18 mouse cellular contexts compared by ENCODE assay signal in genomic region chr3:148423383-148423782, GRCm38 (mm10).
"Had no signal": no experiment of that assay in that cellular context is flagged by ENCODE, and none has a peak within 500 bp of the region (broad histone marks: within the 10 kb centered on the region; RNA-seq: fewer than 3 reads in every experiment).

No protein-coding gene starts in this region.

- H3K27me3 ChIP-seq: lung, embryonic 15.5 days; stomach, embryonic 15.5 days had no signal

- DNase-seq: kidney, adult 11 months; kidney, adult 9 months; kidney, postnatal 10 days; kidney, postnatal 4 days; left cerebral cortex, postnatal 4 days; lung, postnatal 14 days; midbrain, embryonic 14.5 days; retina, postnatal 1 day; thymus, adult 2 months; thymus, postnatal 25 days had no signal

- H3K9ac ChIP-seq: limb, embryonic 13.5 days; lung, embryonic 15.5 days; neural tube, embryonic 13.5 days; stomach, embryonic 15.5 days had no signal

- H3K36me3 ChIP-seq: limb, embryonic 13.5 days; lung, embryonic 15.5 days; midbrain, embryonic 10.5 days; neural tube, embryonic 13.5 days; stomach, embryonic 15.5 days had no signal

- H3K9me3 ChIP-seq: limb, embryonic 13.5 days; lung, embryonic 15.5 days; midbrain, embryonic 10.5 days; neural tube, embryonic 13.5 days; stomach, embryonic 15.5 days had no signal

- H3K4me1 ChIP-seq: lung, embryonic 15.5 days; stomach, embryonic 15.5 days had no signal

- H3K4me2 ChIP-seq: limb, embryonic 13.5 days; lung, embryonic 15.5 days; neural tube, embryonic 13.5 days; stomach, embryonic 15.5 days had no signal

- H3K4me3 ChIP-seq: layer of hippocampus, adult 2 months; limb, embryonic 13.5 days; lung, embryonic 15.5 days; midbrain, embryonic 10.5 days; neural tube, embryonic 13.5 days; stomach, embryonic 15.5 days had no signal

- ATAC-seq: inflammation-experienced regulatory T-cells, adult 6 months had no signal

- H3K27ac ChIP-seq: layer of hippocampus, adult 2 months; limb, embryonic 13.5 days; lung, embryonic 15.5 days; macrophage; midbrain, embryonic 10.5 days; neural tube, embryonic 13.5 days; stomach, embryonic 15.5 days had no signal
